Mouse (Mus musculus) lung, postnatal 4 days (tissue): ENCODE results near the gene Ndufs6.

Source experiments
- DNase-seq, 2 experiments: peaks; one replicate each; pipeline ENCODE4 v3.0.0; 2021

The Ndufs6 gene

DNA sequence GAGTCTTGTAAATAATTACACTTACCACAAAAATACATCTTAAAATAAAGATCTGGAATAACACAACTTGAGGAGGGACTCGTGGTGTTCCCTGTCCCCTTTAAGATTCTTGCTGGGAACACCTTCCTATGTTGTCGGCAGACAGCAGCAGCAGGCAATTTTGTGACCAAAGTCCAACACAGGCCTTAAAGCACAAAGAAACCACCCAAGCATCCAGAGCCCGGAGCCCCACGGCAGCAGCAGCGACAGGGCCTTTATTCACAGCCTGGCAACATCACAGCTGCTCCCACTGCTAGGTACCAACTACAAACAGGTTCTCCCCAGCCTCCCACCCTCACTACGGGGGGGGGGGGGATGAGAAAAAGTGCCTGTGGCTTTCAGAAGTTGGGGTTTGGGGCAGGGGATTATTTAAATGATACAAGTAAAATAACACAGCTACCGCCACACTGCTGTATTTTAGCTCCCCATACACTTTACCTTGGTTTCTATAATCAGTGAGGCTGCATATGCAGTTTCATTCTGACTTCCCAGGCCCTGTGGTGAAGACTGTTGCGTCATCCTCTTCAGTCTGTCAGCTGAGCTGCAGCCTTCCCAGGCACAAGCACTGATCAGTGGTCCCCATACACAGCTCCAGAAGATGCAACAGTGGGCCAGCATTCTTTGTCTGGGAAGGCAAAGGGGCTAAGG is 22.8 kb downstream of the Ndufs6 start:
- no peak for DNase-seq

DNA sequence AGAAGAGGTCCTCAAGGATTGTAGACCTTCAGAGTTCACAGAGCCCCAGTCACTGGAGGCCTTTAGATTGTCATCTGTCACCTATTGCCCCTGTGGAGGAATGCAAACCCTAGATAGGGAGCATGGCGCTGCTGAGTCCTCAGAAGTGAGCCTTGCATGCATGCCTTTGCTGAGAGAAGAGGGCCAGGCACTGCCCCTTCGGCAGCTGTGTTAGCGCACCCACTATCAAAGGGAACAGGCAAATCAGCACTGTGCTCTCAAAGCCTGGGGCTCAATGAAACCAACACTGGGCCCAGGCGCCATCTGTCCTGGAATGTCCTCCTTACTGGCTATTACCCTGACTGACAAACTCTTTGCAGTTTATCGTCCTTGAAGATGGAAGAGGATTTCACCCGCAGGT is 23.6 kb downstream of the Ndufs6 start:
- no peak for DNase-seq

GRCm38 (mm10) chr13:73299322-73299721 is 29.0 kb downstream of the Ndufs6 start:
- no peak for DNase-seq

DNA sequence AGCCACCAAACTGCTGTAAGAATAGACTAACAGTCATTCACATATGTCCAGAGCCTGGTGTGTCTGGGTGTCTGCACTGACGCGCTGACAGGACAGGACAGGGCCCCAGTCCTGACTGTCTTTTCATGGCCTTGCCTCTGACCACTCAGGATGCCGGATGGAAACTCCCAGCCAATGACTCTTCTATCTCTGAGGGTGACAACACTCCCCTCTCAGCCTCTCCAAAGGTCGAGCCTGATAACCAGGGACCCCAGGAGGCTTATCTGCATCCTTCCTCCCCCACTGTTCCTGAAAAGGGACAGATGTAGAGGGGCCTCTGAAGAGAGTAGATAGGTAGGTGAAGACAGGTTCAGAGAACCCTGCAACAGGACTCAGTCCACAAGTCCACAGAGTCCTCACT is 29.6 kb downstream of the Ndufs6 start:
- no peak for DNase-seq

DNA sequence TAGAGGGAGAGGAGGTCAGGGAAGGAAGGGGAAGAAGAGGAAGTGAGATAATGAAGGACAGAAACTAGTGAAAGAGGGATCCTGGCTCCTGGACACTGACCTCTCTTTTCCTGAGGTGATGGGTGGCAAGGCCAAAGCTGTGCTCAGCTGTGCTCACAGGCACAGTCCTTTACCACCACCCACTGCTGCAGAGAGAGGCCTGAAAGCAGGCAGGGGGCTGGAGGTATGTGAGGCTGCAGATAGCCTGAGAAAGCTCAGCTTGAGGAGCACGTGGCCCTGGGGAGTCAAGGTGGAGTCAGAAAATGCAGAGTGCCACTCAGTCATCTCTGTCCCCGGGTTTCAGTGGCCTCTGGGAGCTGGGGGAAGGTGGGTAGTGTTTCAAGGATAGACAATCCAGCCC is 37.2 kb downstream of the Ndufs6 start:
- DNase-seq: no peak

GRCm38 (mm10) chr13:73290206-73290605 is 38.1 kb downstream of the Ndufs6 start:
- DNase-seq: no peak

GRCm38 (mm10) chr13:73283534-73283933 is 44.8 kb downstream of the Ndufs6 start:
- no peak for DNase-seq

- DNase-seq: no peak
Observed at GRCm38 (mm10) chr13:73282407-73282806, 45.9 kb downstream of the Ndufs6 start.

DNA sequence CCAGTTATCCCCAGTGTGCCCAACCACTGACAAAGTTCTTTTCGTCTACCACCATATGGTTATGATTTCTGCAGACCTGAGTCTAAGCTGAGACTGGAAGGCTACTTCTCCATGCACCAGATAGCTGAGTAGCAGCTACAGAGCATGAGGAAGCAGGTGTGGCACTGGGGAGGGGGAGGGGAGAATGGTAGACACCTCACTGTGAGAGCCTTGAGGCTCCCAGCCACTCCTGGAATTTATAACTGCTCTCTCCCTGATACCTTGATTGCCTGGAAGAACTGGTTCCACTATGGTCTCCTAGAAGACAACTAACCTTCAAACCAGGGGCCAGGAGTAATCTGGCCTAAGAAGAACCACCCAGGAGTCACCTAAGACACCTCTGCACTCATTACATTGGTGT is 49.1 kb downstream of the Ndufs6 start:
- DNase-seq: no peak

GRCm38 (mm10) chr13:73277797-73278196 is 50.5 kb downstream of the Ndufs6 start:
- no peak for DNase-seq

DNA sequence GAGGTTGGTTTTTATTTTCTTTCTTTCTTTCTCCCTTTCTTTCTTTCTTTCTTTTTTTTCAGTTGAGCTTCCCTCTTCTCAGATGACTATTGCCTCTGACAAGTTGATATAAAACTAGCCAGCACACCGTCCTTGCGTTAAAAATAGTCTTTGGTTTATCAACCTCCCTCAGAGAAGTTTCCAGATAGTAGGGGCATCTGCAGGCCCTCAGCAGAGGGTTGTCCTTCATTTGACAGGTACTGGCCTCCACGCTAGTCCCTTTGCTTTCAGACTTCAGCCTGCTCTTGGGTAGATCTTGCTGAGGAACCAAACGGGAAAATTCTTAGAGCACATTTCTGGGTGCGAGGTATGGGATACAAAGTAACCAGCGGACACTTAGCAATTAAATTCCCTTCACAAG is 51.0 kb downstream of the Ndufs6 start:
- DNase-seq: no peak

- DNase-seq: no peak
Observed at GRCm38 (mm10) chr13:73273536-73273935, 54.8 kb downstream of the Ndufs6 start.

DNA sequence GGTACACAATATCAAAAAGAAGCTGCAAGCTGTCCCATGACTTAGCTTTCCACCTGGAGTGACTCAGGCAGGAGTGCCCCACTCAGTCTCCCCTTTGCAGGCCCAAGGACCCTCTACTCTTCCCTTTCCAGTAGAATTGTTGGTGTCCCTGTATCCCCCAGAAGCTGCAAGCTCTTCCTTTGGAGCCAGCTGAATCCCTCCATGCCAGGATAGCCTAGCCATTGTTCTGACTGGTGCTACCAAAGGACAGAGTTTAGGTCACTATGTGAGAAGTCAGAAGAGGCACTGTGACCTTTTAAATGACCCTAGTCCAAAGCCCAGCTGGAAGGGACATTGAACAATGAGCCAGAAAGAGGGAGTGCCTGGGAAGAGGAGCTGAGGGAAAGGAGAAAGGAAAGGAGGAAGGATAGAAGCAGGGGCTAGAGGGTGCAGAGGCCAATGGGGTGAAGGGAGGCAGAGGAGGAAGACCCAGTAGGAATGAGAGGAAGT is 55.5 kb downstream of the Ndufs6 start:
- DNase-seq: no peak

GRCm38 (mm10) chr13:73271336-73272242 is 56.8 kb downstream of the Ndufs6 start:
- no peak for DNase-seq

DNA sequence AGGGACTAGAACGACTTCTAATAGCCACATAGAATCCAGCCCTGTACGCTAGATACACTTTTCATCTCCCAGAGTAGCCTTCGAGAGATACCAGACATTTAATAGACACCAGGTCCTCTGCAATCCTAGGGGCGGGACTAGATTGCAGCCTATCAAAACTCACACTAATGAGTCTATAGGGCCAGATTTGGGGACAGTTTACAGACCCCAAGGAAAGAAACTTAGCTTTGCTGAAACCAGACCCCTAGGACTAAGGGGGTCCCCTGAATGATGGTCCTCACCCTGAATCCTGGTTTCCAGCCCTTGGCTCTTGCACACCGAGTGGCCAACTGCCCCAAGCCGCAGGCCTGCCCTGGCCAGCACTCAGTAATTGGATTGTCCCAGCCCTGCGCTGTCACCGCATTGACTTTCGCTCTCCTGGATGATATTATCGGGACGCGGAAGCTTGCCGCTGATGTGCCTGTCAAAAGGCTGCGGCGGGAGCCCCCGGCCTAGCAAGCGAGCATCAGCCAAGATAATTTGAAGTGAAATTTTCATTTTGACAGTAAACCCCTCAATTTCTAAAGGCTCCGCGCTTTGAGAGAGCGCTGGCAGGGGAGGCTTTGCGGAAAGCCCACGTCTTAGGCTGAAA is 57.8 kb downstream of the Ndufs6 start:
- no peak for DNase-seq

DNA sequence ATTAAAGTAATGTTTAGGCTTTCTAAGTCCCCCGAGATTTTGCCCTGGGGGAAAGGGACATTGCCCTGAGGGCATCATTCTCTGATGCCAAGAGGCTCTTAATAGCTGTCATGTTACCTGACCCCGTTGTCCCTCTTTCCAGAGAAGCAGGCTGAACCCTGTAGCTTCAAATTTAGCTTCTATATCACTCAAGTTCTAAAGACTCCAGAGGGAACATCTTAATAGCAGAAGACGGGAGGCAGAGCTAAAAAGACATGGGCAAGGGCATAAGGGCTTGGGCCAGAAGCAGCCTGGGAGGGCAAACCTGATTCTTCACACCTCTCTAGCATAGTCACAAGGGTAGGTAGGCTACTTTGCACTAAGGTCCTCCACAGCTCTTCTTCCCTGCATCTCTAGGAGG is 58.5 kb downstream of the Ndufs6 start:
- no peak for DNase-seq
